Mouse (Mus musculus) telencephalon, adult 2 months (tissue): Measurements from ENCODE around the gene Cacna1c.

ENCODE experiments used
- DNase-seq: peaks from one replicate; pipeline ENCODE4 v3.0.0-alpha.2; 2011; ENCODE audit warnings: low read depth, low spot score

The Cacna1c gene

GRCm38 (mm10) chr6:118757533-118758289 is 438.5 kb downstream of the Cacna1c start:
- no peak for DNase-seq

DNA sequence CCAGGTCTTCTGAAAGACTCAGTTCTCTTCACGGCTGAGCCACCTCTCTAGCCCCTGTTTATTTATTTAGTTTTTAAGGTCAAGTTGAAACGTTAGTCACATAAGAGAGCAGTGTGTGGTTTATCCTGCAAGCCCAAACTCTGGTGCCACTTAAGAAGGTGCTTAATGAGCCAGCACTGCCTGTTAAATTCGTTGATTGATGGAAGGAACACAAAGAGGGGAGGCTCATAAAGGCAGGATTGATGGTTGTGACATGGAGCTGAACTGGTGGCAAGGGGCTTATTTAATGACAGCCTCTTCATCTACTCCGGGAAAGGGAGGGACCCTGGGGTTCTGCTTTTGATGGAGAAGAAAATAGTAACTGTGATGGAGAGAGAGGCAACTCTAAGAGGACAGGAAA is 439.7 kb downstream of the Cacna1c start:
- DNase-seq, result no peak

DNA sequence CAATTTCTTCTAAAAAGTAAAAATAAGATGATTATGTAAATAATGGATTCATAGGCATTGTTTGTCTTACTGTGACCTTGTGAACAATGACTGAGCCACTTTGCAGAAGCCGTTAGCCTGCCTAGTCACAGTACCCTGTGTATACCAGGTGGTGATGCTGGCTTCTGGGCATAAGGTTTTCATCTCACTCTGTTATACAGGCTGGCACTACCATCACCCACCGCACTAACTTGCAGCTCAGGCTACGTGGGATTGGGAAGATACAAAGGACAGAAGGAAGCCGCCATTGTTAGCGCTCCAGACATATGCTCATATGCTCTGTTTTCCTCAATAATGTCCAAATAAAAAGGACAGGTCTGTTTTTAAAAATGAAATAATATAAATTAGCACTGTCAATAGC is 440.4 kb downstream of the Cacna1c start:
- DNase-seq, result no peak

GRCm38 (mm10) chr6:118754439-118754838 is 441.8 kb downstream of the Cacna1c start:
- DNase-seq, result peak; percentile 58

DNA sequence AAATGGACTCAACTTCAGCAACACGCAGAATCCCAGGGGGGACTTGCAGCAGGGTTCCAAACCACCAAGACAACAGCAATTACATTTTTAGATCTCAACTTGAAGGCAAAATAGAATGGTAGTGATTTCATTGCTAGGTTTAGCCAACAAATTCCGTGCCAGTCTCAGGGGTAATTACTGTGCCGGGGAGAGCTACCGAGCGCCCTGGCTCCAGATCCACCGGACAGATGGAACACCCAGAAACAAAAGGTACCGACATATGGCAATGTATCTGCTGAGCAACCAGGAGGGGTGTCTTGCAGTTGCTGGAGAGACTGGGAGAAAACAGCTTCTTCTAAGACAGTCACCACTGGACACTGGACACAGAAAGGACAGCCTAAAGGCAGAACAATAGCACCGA is 442.4 kb downstream of the Cacna1c start:
- DNase-seq, result peak; percentile 67

DNA sequence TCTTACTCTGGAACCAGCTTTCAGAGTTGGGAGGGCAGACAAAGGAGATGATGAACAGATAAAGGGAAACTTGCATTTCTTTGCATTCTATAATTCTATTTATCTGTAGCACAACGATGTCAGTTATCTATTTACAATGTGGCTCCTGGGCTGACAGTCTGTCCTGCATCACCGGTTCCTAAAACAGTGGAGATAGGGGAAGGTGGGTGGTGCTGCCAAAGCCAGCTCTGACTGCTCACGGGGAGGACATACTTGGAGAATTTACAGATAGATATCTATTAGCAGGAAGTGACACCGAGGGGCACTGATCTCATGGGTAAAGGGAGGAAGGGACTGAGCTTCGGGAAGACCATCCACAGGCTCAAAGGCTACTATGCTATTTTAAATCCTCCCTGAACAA is 443.2 kb downstream of the Cacna1c start:
- no peak for DNase-seq

DNA sequence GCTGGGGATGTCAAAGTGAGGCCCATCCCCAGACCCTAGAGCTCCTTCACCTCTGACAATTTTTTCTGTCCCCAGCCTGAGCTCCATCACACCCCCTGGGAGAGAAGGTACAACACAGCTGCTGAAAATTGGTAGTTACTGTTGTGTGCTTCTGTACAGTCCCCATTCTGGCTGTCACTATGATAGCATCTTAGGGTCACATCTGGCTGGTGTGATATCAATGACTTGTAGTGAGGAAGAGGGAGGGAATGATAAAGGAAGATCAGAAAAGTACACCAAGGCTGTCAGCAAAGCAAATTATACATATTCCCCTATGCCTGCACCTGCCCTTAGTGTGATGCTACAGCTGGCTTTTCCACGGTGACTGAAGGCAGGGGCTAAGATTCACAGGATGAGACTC is 446.9 kb downstream of the Cacna1c start:
- no peak for DNase-seq

DNA sequence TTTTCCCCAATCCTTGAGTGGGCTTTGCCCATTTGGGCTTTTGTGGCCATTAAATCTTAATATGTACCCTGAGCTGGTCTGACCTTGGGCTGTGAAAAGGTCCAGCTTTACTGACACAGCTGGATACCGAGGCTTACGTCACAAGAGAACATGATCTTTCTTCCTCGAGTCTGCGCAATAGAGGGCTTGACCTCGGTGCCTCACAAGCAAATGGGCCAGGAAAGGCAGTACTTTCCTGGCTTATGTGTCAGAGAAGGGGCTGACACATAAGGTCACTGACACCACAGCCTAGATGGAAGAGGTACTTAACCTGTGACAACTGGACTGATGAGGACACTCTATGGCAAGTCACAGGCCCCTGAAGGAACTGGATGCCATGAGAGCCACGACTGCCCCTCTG is 453.5 kb downstream of the Cacna1c start:
- no peak for DNase-seq

GRCm38 (mm10) chr6:118741841-118742240 is 454.4 kb downstream of the Cacna1c start:
- DNase-seq, result no peak

- peak; percentile 33 for DNase-seq
Measured at GRCm38 (mm10) chr6:118739961-118740599, 456.1 kb downstream of the Cacna1c start.

GRCm38 (mm10) chr6:118739344-118739743 is 456.9 kb downstream of the Cacna1c start:
- no peak for DNase-seq

- no peak for DNase-seq
Measured at GRCm38 (mm10) chr6:118738656-118739055, 457.6 kb downstream of the Cacna1c start.

DNA sequence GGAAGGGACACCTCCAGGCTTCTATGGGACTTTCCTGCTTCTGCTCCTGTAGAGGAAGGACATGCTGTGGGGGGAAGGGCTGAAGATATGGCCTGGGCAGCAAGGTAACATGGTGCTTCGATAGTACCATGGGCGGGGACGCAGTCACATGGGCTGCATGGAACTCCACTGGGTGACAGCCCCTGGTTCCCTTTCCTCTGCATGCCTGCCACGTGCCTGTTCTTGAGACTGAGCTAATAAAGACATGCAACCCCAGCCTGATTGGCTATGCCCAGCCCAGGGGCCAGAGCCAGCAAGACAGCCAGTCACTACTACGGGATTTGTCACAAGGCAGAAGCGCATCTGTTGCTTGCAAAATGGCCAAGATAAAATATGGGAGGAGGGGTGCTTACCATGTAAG is 459.1 kb downstream of the Cacna1c start:
- no peak for DNase-seq

DNA sequence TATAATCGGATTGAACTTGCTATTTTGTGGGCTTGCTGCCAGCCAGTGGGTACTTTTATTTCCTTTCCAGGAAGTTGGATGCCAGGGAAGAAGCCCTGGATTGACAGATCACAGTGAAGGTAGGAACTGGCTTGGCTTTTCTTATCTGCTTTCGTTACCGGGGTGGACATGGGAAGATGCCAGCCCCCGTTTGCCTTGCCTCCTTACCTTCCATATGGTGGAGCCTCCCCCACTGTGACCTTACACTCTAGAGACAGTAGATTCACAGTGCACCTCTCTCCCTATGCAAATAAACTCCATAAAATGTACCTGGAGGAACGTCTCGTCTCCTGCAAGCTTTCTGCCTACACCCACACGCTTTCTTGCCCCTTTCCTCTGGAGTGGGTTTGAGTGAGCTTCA is 459.7 kb downstream of the Cacna1c start:
- no peak for DNase-seq

GRCm38 (mm10) chr6:118735145-118735544 is 461.1 kb downstream of the Cacna1c start:
- no peak for DNase-seq

GRCm38 (mm10) chr6:118731937-118732336 is 464.3 kb downstream of the Cacna1c start:
- no peak for DNase-seq

- no peak for DNase-seq
Measured at GRCm38 (mm10) chr6:118724908-118725307, 471.3 kb downstream of the Cacna1c start.

- DNase-seq, result no peak
Measured at GRCm38 (mm10) chr6:118724388-118724787, 471.8 kb downstream of the Cacna1c start.

- no peak for DNase-seq
Measured at GRCm38 (mm10) chr6:118722336-118722735, 473.9 kb downstream of the Cacna1c start.

GRCm38 (mm10) chr6:118719486-118719885 is 476.7 kb downstream of the Cacna1c start:
- DNase-seq, result no peak

- no peak for DNase-seq
Measured at GRCm38 (mm10) chr6:118713286-118713685, 482.9 kb downstream of the Cacna1c start.

DNA sequence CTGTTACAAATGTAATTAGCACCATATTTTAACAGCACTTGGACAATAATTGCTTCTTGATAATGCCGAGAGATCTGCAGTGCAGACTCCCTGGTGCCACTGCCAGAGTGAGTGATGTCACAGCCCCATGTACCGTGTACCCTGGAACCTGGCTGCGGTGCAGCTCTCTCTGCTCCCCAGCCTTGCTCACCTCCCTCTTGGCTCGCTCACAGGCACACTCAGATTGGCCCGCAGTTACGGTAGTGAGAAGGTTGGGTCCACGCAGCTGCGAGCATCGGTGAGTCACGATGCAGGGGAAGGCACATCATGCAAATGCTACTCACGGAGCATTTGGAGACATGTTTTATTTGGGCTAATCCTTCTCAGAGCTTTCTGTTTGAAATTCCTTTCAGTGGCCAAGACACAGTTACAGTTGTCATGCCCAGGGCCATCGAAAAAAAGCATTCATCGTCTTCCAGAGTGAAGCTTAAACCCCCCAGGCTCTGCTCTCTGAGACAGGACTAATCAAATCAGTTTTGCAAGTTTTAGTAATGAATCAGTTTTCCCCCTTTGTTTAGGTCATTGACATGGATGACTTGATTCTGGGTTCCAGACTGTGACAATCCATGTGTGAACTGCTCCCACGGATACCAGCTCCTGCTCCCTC is 484.4 kb downstream of the Cacna1c start:
- DNase-seq, result peak; percentile 55

GRCm38 (mm10) chr6:118707066-118707465 is 489.2 kb downstream of the Cacna1c start:
- no peak for DNase-seq
